Mouse (Mus musculus) mature B cell (primary cell): ENCODE measurements around the gene Cyld.
"Not testable (repeated sequence)": the region's sequence is repeated elsewhere in the genome, so short reads cannot be mapped to it uniquely, and the experiment has no call there.

ENCODE experiments used
- in situ Hi-C: fragments of 300-500 bp; cut with MboI; formaldehyde crosslinking; loops from 2 replicates; pipeline ENCODE4 v1.14.3; 2019

Gene Cyld

DNA sequence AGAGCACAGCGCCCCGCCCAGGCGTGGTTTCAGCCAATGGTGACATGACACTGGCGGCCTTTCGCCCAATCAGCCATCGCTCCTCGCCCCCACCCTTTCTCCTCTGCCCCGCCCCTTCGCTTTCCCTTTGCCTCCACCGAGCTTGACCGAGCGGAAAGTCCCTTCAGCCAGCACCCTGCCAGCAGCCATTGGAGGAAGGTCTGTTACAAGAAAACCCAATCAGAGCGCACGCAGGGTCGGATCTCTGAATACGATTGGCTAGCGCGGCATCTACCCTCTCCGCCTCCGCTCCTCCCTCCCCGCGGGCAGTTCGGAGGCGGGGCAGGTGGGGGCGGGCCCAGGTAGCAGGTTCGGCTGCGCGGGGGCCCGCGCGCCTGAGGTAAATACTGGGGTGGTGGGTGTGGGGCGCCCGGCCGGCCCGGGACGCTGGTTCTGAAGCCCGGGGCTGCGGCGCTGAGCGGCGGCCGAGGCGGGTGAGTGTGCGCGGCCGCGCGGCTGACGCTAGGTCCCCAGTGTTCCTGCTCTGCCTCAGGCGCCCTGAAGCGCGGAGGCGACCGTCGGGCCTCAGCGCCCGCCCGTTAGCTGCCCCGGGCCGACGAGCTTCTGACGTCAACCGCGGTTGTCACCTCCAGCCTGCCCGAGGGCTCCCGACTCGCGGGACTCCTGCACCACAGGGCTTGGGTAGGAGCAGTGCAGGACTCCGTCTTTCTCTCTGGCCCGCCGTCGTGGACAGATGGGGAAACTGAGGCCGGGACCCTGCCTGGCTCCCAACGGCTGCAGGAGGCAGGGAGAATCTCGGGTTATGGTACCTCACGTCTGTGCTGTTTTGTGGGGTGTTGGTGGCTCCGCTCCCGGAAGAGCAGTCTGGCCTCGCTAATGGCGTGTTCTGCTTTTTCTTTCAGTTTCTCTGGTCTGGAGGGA, at the start of gene Cyld:
Gene Cyld (plus strand): TSS at position 308 of the 921 bp plus-strand sequence.
- in situ Hi-C loops, result no loop called here

DNA sequence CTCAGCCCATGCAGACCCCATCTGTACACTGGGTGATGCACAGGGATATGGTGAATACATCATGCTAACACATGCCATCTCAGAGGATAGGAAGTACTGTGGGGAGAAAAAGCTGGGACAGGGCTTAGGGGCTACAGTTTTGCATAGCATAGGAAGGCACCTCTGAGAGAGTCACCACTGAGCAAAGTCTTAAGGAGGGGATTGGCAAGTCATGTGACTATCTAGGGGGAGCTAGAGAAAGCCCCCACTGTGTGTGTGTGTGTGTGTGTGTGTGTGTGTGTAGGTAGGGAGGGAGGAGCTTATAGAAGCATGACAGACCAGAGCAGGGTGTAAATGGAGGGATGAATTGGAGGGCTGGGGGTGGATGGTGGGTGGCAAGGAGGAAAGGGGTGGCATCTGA, 48.5 kb upstream of the Cyld start:
- in situ Hi-C loops, result no loop called here

DNA sequence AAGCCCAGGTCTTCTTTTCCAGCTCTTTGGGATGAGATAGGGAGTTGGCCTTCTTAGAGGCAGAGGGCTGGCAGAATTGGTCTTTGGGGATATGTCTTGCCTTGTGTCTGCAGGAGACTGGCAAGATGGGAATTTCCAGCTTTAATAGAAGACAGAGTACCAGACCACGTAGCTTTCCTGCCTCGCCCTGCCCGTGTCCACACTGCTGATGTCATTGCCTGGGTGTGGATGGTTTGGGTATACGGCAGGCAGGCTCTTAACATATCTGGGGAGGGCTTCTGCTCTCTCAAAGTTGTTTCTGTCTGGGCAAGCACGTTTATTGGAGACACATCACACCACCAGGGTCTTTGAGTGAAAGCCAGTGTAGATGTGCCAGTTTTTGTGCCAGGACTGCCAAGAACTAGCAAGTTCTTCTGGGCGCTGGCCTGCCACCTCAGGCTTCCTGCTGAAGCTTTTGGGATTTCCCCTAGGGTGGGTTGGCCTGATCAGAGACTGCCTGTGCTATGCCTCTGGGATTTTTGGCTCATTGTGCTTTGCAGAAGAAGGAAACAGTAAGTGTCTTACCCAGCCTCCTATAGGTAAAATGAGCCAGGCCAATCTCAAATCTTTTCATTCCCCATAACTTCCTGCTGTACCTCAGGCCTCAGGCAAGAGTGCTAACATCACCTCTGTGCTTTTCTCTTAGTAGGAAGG, 46.7 kb upstream of the Cyld start:
- in situ Hi-C loops, result no loop called here

DNA sequence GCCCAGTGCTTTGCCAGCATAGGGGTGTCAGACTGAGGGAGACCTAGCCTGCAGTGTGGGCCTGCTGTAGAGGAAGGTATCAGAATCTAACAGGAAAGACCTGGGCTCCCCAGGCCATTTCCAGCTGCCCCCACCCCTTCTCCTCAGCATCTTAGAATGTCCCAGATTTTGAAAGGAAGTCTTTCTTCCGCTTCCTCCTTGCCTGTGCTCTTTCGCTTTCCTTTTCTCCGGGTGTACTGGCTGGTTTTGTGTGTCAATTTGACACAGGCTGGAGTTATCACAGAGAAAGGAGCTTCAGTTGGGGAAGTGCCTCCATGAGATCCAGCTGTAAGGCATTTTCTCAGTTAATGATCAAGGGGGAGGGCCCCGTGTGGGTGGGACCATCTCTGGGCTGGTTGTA, 45.7 kb upstream of the Cyld start:
- in situ Hi-C loops, result not testable (repeated sequence)

DNA sequence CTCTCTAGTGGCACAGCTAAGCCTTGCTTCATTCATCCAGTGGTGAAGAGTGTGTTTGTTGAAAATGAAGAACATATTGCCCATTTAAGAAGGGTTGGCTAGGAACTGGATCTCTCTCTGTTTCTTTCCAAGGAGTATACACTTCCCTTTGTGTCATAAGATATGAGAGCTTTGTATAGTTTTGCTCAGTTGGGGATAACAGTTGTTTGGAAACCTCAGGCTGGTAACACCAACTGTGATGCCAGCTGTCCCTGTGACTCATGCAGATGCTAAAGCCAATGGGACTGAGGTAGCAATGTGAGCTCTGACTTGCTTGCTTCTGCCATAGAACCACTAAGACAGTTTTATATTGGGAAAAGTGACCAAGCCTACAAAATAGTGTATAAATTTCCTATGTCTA, 41.5 kb upstream of the Cyld start:
- in situ Hi-C loops, result no loop called here

DNA sequence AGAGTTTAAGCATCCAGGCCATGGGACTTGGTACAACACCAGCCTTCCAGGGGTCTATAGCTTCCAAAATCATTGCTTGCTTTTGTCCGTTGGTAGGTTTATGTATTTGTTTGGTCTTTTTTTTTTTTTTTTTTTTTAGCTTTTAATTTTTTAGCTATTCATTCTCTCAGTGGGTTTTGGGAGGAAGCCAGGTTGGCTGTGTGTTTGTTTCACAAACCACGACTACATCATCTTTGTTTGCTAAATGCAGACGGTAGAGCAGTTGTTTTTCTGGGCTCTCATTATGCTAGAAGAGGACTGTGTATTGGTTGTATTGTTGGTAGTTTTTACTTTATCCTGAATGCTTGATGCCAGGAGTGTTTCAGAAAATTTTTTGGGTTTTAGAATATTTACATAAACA, 37.0 kb upstream of the Cyld start:
- in situ Hi-C loops, result no loop called here

DNA sequence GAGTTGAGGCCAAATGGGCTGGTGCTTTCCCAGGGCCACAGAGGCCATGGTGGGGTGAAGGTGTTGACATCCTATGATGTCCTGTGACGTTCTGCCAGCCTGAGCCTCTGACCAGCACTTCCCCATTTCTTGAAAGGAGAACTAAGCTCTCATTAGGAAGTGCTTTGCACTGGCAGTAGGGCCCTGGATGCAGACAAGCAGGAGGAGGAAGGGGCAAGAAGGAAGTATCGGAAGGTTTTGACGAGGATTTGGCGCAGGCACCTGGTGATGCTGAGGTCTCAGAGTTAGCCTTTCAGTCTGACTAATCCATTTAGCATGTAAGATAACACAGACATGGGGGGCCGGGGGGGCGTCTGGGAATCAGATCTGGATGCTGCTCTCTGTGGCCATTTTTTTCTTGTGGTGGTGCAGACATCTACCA, 34.4 kb upstream of the Cyld start:
- in situ Hi-C loops, result no loop called here

DNA sequence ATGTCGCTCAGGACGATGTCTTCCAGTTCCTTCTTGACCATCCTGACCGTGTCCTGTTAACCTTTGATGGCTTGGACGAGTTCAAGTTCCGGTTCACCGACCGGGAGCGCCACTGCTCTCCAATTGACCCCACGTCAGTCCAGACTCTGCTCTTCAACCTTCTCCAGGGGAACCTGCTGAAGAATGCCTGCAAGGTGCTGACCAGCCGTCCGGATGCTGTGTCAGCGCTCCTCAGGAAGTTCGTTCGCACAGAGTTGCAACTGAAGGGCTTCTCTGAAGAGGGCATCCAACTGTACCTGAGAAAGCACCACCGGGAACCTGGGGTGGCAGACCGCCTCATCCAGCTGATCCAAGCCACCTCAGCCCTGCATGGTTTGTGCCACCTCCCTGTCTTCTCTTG, 32.7 kb upstream of the Cyld start:
- in situ Hi-C loops, result no loop called here

DNA sequence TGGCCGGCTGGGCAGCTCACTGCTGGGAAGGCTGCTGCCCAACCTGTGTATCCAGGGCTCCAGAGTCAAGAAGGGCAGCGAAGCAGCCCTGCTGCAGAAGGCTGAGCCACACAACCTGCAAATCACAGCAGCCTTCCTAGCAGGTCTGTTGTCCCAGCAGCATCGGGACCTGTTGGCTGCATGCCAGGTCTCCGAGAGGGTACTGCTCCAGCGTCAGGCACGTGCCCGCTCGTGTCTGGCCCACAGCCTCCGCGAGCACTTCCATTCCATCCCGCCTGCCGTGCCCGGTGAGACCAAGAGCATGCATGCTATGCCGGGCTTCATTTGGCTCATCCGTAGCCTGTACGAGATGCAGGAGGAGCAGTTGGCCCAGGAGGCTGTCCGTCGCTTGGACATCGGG, 31.9 kb upstream of the Cyld start:
- in situ Hi-C loops, result no loop called here

DNA sequence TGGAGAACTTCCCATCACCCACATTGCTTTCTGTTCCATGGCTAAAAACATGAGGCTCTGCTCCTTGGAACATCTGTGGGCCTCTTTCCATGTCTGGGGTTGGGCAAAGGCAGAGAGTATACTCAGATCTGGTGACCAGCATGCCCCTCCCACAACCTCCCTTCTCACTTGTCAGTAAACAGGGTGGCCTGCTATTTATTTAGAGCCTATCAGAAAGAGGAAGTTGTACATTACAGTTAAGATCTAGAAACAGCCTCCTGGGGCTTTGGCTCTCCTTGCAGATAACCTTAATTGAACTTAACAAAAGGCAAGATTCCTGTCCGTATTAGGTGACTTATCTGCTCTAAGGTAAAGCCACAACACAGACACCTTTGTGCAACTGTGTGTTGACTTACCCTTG, 30.4 kb upstream of the Cyld start:
- in situ Hi-C loops, result no loop called here

DNA sequence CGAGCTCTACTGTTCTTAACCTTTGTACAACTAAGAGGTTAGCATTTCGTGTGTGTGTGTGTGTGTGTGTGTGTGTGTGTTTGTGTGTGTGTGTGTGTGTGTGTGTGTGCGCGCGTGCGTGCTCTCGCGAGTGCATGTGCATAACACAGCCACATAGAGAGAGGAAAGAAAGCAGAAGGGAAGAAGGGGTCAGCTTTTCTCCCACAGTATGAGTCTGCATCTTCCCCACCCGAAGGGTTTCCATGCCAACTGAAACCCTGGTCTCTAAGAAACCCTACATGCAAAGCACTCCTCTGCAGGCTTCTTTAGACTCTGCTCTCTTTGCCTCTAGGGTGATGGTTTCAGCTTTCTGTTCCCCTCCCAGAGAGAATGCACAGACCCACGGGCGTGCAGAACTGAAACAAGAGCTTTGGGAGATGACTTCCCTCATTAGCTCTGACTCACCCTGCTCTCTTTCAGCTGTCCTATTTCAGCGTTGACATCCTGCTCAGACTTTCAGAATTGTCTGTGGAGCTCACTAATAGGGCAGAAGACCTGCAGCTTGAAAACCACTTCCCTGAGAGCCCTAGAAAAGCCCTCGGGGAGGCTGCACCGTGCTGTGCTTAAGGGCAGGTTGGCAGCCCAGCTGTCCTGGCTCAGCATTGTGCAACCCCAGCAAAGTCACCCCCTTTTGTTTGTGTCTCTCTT, 28.3 kb upstream of the Cyld start:
- in situ Hi-C loops, result no loop called here

DNA sequence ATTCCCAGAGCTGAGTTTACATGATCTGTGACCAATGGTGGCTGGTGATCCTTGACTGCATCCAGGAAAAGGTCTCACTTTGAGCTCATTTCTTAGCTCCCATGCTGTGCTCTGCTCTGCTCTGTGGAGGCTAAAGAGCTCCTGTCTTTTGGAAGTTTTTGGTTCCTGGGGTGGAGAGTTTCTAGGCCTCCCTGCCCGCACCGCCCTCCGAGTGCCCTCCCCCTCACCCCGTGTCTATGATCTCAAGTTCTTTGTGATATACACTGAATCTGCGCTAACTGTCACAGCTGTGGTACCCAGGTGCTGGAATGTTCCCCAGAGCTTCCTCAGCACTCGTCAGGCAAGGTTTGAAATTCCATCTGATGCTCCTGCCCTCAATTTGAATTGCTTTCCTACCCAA, 26.0 kb upstream of the Cyld start:
- in situ Hi-C loops, result no loop called here

DNA sequence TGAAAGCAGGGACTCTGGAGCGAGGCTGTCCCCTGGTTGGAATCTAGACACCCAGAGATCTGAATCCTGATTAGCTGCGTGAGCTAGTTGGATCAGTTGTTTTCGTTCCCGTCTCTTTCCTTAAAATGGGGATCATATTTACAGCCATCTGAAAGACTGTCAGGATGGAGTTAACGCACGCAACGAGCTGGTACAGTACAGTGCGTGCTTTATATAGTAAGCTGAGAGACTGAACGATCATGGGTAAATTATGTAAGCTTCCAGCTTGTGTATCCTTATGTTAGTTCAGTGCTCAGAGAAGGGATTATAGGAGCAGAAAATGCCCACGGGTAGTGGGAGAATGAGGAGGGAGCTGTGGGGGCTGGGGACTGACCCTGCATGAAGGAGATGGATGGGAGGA, 25.3 kb upstream of the Cyld start:
- in situ Hi-C loops, result no loop called here

DNA sequence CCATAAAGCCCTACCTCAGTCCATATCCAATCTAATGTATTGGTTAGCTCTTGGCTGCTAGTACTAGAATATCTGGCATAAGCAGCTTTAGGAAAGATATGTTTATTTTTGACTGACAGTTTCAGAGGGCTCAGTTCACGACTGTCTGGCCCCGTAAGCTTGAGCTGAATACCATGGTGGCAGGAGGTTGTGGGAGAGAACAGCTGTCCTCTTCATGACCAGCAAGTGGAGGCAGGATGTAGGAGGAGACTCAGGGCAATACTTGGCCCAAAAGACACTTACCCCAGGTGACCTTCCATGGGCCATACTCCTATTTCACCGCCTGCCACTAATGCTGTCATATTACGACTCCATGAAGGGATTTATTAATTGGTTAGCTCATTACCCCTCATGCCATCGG, 23.0 kb upstream of the Cyld start:
- in situ Hi-C loops, result no loop called here

DNA sequence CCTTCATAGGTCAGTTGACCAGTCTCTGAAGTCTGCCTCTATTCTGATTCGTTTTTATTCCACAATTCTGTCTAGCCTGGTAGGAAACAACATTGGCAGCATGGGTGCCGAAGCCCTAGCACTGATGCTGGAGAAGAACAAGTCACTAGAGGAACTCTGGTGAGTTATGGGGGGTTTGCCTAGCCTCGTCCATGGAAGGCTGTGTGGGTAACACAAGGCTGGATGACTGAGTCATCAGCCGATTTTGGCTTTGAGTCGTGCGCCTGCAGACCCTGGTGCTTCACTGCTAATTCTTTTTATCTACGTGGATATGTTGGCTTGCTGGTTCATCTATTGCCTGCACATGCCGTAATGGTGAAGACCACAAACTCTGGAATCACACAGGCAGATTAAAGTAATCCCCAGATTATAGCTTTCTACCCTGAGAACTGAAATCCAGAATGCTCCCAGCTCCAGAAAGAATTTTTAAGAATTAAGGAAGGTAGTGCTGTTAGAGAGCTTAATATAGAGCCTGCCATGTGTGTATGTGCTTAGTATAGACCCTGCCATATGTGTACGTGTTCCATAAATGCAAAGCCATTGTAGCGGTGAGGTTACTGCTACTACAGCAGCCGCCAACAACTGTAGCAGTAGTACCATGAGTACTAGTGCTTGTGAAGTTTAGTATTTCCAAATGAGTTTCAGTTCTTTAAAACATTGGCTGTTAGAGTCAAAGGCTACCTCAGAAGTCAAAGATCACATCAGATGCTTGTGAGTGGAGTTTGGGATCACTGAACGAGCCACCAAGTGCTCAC, 21.3 kb upstream of the Cyld start:
- in situ Hi-C loops, result no loop called here

DNA sequence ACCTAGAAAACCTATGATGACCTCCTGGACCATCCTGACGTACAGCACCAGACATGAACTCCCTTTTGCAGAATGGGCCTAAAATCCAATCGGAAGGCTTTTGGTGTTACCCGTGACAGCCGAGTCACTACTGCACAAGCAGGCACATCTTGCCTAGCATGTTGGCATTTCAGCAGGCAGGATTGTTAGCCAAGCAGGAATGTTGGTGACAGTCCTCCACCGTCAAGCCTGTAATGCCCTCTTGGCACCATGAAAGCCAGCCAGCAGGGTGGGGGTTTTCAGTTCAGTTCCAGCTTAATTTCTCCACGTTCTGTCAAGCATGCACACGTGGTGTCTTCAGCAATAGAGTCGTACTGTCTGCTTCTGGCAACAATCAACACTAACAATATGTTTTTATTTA, 19.8 kb upstream of the Cyld start:
- in situ Hi-C loops, result no loop called here

DNA sequence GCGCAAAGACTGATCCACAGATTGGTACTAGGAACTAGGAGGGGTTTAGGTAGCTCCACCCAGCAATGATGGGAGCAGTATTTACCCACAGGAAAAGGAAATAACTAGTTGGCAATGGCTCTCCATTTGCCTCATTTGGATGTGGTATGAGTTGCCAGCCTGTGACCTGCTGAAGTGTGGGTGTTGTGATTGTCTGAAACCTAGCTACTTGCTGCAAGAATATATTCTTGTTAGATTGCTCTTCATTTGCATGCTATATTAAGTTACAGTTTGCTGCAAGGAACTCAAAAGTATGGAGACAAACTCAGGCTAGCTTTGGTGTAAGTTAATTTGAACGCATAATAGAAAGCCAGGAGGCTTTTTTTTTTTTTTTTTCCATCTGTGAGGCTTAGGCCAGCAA, 16.3 kb upstream of the Cyld start:
- in situ Hi-C loops, result no loop called here

DNA sequence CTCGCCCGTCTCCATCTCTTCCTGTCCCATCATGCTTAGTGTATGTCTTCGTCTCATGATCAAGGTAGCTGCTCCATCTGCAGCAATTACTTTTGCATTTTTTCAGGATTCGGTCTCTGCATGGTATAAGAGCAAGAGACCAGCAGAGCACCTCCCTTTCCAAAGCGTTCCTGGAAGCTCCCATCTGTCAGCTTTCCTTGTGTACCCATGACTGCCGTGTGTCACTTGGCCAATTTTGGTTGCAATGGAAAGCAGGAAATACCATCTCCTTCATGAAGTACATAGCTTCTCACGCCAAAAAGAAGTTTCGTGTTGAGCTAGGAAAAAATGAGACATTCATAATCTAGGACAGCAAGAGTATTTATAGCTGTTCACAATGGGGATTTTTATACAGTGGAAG, 15.8 kb upstream of the Cyld start:
- in situ Hi-C loops, result no loop called here

DNA sequence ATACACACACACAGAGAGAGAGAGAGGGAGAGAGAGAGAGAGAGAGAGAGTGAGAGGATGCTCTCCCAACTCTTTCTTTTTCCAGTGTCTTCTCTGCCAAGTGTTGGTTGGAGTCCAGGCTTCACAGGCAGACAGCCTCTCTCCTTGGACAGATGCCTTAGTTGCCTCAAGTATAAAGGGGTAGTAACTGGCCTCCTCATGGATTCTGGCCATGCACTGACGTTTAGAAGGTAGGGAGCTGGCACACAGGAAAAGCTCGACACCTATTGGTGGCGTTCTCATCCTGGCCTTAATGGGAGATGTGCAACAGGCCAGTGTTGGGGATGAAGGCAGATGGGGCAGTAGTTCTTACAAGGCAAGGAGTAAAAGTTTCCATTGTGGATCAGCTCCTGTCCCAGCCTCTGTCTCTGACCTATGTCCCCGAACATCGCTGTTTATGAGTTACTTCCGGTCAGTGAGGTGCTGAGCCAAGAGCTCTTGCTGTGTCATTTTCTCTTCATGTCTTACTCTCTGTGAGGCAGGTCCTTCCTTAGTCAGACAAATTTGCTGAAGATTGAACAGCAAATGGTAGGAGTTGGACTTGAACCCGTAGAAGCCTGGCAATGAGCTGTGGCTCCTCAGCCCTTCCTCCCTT, 13.1 kb upstream of the Cyld start:
- in situ Hi-C loops, result no loop called here

DNA sequence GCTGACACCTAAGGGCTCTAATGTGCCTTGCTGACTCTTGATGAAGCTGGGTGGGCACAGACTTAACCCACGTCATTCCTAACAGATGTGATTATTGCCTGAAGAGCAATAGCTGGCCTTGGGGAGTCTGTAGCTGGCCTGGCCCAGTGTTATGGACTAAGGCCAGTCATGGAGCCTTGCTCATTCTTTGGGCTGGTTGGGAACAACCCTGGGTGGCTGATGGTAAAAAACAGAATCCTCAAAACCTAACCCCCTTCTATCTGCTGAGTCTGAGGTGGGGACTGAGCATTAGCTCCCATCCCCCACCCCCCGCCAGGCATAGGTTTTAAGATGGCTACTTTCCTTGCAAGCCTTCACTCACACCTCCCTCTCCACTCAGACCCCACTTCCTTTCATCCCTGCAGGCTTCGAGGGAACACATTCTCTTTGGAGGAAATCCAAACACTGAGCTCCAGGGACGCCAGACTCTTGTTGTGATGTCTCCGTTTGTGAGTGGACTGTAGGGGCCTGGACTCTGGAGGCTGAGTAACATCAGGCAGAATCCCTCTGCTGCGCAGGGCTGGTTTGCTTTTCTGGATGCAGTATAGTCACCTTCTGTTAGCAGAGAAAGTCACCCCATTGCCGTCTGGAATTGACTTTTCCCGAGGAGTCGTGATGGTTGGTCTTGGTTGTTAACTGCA, 10.5 kb upstream of the Cyld start:
- in situ Hi-C loops, result no loop called here

DNA sequence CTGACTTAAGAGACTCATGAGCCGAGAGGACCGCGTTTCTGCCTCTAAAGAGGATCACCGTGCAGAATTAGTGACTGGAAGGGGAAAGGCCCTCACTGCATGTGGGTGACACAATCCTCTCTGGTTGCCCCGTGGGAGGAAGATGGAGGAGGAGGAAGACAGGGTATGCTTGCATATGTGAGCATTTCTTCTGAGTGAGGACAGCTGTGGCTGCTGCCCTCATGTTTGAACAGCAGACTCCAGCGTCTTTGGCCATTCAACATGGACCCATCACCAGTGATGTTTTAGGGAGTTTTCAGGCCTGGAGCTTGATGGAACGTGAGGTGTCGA, 10.0 kb upstream of the Cyld start:
- in situ Hi-C loops, result no loop called here
